Mouse (Mus musculus) lung, adult 18-20 months (tissue): ENCODE results near the gene Dynll1.
"Not testable (repeated sequence)": the region's sequence is repeated elsewhere in the genome, so short reads cannot be mapped to it uniquely, and the experiment has no call there.

Experiments used
- DNase-seq, 2 experiments: peaks; one replicate each; pipeline ENCODE4 v3.0.0; 2022; ENCODE audit warnings: mixed read lengths in 2 of 2

Dynll1 gene

GRCm38 (mm10) chr5:115312354-115312753 lies 11.6 kb upstream of the Dynll1 start:
- no peak for DNase-seq

- DNase-seq: not testable (repeated sequence)
These were observed 1.4 kb upstream of the Dynll1 start for GRCm38 (mm10) chr5:115302190-115302589.

- no peak for DNase-seq
These were observed 816 bp upstream of the Dynll1 start for GRCm38 (mm10) chr5:115301615-115302014.

- peak; percentile 62 to 75 for DNase-seq
These were observed 609 bp downstream of the Dynll1 start for GRCm38 (mm10) chr5:115300035-115300744.

DNA sequence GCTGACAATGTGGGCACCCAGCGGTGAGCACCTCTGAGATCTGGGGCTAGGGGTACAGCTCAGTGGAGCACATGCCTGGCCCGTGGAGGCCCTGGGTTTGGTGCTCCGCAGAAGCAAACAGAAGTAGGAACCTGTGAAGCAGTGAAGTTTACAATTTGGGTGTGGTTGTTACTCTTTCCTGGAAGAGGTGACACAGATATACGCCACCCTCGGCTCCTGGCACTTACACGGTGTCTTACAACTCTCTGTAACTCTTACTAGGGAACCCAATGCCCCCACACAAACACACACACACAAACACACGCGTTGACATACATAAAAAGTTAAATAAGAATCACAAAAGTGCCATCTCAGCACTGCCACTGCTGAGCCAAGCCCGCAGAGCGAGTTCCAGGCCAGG lies 4.5 kb downstream of the Dynll1 start:
- DNase-seq: no peak

GRCm38 (mm10) chr5:115294173-115294572 lies 6.6 kb downstream of the Dynll1 start:
- no peak for DNase-seq

- DNase-seq: no peak
These were observed 16.1 kb downstream of the Dynll1 start for GRCm38 (mm10) chr5:115284735-115285134.

DNA sequence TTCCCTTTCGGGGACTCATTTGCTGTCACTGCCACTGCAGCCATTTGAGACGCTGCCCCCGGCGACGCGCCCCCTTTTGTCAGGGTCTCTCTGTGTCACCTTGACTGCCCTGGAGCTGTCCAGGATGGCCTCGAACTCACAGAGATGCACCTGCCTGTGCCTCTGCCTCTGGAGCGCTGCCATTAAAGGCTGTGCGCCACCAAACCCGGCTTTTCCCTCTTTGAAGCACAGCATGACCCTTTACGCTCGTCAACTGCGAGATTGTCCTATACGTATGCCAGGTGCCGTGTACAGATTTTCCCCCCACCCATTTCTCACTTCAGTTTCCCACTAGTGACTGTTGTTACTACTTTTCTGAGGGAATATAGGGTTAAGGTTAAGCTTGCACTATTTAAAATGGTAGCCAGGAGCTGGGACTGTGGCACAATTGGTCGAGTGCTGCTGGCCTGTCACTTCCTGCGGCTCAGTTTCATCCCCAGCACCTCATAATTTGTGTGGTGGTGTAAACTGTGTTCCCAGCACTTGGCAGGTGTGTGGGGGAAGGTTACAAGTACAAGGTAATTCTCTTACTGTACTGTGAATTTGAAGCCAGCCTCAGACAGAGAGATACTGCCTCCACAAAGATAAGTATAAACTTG lies 20.6 kb downstream of the Dynll1 start:
- no peak for DNase-seq

DNA sequence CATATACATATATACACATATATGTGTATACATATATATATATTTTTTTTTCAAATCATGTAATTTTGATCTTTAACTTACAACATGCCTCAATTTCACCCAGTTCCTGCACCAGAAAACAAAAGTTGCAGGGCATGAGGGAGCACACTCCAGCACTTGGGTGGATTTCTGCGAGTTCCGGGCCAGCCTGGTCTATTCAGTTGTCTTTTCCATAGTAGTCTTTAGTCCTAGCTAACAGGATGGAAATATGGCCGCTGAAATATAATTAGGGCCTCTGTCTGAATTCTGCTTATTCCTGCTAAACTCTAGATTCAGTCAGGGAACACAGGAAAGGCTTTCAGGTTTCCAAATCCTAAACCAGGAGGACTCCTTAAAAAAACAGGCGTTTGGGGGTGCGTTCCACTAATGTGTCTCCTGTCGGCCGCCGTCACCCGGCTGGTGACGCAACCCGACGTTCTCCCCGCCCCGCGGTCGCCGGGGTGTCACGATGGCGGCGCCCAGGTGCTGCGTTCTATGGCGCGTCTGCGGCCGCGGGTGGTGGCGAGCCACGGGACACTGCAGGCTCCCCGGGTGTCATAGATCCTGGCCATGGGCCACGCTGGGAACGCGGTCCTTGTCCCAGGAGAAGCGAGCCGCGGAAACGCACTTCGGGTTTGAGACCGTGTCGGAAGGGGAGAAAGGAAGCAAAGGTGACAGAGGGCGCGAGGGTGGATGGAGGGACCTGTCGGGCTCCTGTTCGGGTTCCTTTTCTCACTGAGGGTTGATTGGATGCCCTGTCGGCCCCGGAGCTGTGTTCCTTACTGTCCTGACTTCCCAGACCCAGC lies 21.4 kb downstream of the Dynll1 start, which contains the start of gene Coq5:
TSS of gene Coq5 (plus strand) at position 441 of the 824 bp plus-strand sequence.
- peak; percentile 83 to 87 for DNase-seq

DNA sequence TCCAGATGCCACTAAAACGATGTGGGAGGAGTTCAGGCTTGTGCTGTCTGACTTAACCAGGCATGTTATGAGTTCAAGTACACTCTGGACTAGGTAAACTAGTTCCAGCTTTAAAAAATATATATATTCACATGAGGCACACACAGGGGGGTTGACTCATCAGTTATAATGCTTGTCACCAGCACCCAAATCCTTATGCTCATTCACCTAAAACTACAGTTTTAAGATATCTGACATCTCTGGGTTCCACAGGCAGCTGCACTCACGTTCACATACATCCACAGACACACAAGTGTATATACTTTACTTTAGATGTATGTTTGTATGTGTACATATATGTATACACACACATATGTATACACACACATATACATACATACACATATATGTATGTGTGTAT lies 22.0 kb downstream of the Dynll1 start:
- no peak for DNase-seq

GRCm38 (mm10) chr5:115278053-115278452 lies 22.7 kb downstream of the Dynll1 start:
- no peak for DNase-seq

GRCm38 (mm10) chr5:115275998-115276397 lies 24.8 kb downstream of the Dynll1 start:
- DNase-seq: peak in 1 of 2 experiments; percentile 16

DNA sequence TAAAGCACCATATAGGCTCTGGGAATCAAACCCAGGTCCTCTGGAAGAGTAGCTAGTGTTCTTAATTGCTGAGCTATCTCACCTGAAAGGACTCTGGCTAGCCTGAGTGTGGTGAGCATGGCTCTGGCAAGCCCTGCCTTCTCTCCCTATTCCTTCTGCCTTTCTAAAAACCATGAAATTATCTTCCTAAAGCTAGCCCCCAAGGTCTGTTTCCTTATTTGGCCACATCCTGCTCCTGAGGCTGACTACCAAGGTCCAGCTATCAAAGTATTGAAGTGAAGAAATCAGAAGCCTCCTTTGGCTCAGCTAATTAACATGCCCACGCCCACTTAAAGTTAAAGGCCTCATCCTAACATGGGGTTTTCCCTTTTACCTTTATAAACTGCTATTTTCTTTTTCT lies 26.0 kb downstream of the Dynll1 start:
- no peak for DNase-seq

- DNase-seq: no peak
These were observed 26.4 kb downstream of the Dynll1 start for GRCm38 (mm10) chr5:115274353-115274752.

GRCm38 (mm10) chr5:115273549-115274135 lies 27.2 kb downstream of the Dynll1 start:
- no peak for DNase-seq

DNA sequence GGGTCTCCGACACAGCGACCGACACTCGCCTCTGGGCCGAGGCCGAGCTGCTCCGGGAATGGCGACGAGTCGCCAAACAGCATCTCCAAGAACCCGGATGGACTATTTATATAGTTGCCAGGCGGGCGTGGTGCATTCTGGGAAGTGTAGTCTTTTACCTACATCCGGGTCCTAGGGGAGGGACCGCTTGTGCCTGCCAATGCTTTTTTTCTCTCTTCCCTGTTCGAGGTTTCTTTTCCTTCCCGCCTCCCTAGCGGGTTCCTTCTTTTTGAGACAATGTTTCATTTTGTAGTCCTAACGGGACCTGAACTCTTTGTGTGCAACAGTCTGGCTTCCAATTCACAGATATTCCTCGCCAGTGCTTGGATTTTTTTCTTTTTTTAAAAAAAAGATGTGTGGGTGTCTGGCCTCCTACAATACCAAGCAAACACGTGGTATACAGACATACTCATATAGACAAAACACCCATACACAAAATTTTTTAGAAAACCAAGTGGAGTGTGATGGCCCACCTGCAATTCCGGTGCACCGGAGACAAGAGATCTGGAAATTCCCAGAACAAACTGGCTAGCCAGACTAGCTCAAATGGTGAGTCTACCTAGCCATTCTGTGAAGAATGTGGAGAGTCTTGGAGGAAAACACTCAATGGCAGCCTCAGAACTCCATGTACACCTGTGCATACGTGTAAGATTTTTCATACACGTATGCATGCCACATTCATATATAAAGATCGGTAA lies 27.8 kb downstream of the Dynll1 start, which contains the start of gene Rnf10:
TSS of gene Rnf10 (minus strand) at position 87 of the 737 bp plus-strand sequence.
- DNase-seq: peak; percentile 98

GRCm38 (mm10) chr5:115271931-115272811 lies 28.6 kb downstream of the Dynll1 start:
- peak; percentile 38 to 45 for DNase-seq

DNA sequence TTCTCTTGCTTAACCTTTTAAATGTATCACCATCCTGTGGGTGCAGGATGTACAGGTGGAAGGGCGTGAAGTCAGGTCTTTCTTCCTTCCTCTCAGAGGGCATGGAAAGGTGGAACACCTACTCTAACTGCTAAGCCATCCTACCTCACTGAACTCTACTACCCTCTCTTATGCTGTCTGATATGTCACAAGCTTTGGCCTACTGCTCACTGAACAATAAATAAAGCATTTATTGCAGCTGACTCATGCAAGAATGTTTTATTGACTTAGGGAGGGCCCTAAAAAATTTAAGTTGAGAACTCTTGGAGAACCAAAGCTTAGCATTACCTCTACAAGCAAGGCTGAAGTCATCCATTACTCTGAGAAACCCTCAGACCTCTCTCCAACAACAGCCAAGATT lies 30.8 kb downstream of the Dynll1 start:
- DNase-seq: no peak

DNA sequence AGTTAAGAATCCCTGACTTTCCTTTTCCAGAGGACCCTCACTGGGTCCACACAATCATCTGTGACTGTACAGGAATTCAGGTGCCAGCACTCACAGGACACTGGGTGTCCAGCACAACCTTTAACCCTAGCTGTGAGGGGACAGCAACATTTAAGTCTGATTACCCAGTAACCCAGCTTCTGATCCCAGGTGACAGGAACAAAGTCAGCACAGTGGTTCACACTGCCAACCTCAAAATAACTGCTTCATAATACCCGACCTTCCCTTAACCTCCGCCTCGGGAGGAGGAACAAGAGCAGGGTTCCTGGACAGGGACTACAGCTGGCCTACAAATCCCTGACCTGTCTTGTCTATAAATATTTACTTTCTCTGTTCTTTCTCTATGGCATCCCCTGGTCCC lies 32.5 kb downstream of the Dynll1 start:
- DNase-seq: no peak

DNA sequence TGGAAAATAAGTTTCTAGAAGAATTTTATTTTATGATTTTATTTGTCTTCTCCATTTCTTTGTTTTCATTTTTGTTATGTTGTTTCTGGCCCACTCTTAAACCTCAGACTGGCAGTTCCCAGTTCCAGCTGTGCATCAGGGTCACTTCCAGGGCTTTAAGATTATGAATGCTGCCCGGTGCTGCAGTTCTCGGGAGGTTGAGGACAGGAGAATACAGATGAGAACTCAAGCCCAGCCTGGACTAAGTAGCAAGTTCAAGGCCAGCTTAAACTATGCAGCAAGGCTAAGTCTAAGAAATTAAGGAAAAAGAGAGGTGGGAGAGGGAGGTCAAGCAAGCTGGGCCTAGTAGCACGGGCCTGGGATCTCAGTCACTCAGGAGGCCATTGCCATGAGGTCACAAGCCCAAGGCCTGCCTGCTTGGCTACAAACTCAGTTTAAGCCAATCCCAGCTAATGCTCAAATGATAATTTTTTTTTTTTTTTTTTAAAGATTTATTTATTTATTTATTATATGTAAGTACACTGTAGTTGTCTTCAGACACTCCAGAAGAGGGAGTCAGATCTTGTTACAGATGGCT lies 33.2 kb downstream of the Dynll1 start:
- DNase-seq: no peak
